Mouse (Mus musculus) ES-E14 (cell line): Measurements from ENCODE around the gene Col4a1. TPM values are rescaled to one million over a fixed set of nuclear protein-coding genes. Genes with fewer than 3 reads are reported as not detected.

Experiments used
- DNase-seq: peaks from one replicate; pipeline ENCODE4 v3.0.0-alpha.2; 2013; ENCODE audit warnings: low read depth, low spot score
- H3K27ac ChIP-seq: 2 replicates; pipeline ENCODE4 v1.5.1; 2012; ENCODE audit warnings: low read depth, mild to moderate bottlenecking, low read length, moderate library complexity, mixed read lengths; ENCODE audit not compliant: poor library complexity, insufficient read depth, severe bottlenecking
- H3K36me3 ChIP-seq: 2 replicates; pipeline ENCODE4 v1.6.1; 2012; ENCODE audit warnings: mild to moderate bottlenecking, low read length, moderate library complexity, mixed read lengths; ENCODE audit not compliant: control insufficient read depth, poor library complexity, insufficient read depth, severe bottlenecking
- H3K4me1 ChIP-seq, 2 experiments: fragments of 150-350 bp in 1 of 2; sonication (generic) in 1 of 2; 2 replicates each; pipeline ENCODE4 v1.6.1; 2012; ENCODE audit warnings: low read length in 2 of 2, mild to moderate bottlenecking in 1 of 2, mixed read lengths in 1 of 2; ENCODE audit not compliant: control insufficient read depth in 2 of 2, insufficient read depth in 2 of 2, poor library complexity in 1 of 2
- H3K4me3 ChIP-seq, 2 experiments: fragments of 150-350 bp in 1 of 2; sonication (generic) in 1 of 2; 2 replicates each; pipeline ENCODE4 v1.5.1; 2012; ENCODE audit warnings: low read length in 2 of 2, low read depth in 1 of 2, mild to moderate bottlenecking in 1 of 2, mixed read lengths in 1 of 2; ENCODE audit not compliant: insufficient read depth in 1 of 2, poor library complexity in 1 of 2, severe bottlenecking in 1 of 2
- H3K9ac ChIP-seq: 2 replicates; pipeline ENCODE4 v1.6.1; 2012; ENCODE audit warnings: low read depth, mild to moderate bottlenecking, low read length, mixed read lengths; ENCODE audit not compliant: poor library complexity, insufficient read depth, severe bottlenecking
- H3K9me3 ChIP-seq: fragments of 150-350 bp; sonication (generic); 2 replicates; pipeline ENCODE4 v1.6.1; 2012; ENCODE audit warnings: low read depth, mild to moderate bottlenecking, low read length; ENCODE audit not compliant: control insufficient read depth, insufficient read depth
- CHD2 ChIP-seq: IDR thresholded peaks from 2 replicates; pipeline ENCODE4 v1.6.1; 2014; ENCODE audit warnings: mild to moderate bottlenecking, low read depth, low read length, inconsistent platforms
- HCFC1 ChIP-seq: IDR thresholded peaks from 2 replicates; pipeline ENCODE4 v1.6.1; 2012; ENCODE audit warnings: low read length, inconsistent platforms, borderline replicate concordance; ENCODE audit not compliant: insufficient read depth
- MAFK ChIP-seq: IDR thresholded peaks from 2 replicates; pipeline ENCODE4 v1.6.1; 2014; ENCODE audit warnings: mild to moderate bottlenecking, low read depth, low read length, inconsistent platforms; ENCODE audit not compliant: insufficient read depth
- ZC3H11A ChIP-seq: IDR thresholded peaks from 2 replicates; pipeline ENCODE4 v1.6.1; 2012; ENCODE audit warnings: low read depth, mild to moderate bottlenecking, inconsistent platforms, low read length, borderline replicate concordance
- ZNF384 ChIP-seq: IDR thresholded peaks from 2 replicates; pipeline ENCODE4 v1.6.1; 2012; ENCODE audit warnings: low read depth, low read length, inconsistent platforms
- in situ Hi-C, 2 experiments: fragments of 600-800 bp; cut with MboI; formaldehyde crosslinking; loops; one replicate each; pipeline ENCODE4 v1.15.1; 2025; ENCODE audit warnings: low sequenced_read_pairs in 2 of 2, inconsistent platforms in 1 of 2; ENCODE audit not compliant: unreplicated experiment in 2 of 2
- total RNA-seq: library from RNA; depleted of rRNA; stranded (reverse); fragments of 300-350 nt; gene quantifications from 2 replicates; pipeline ENCODE4 v1.2.3, GENCODE M21; 2012; rRNA removed

Col4a1 gene
- total RNA-seq, 1 experiment, result 198 TPM

- Histone ChIP-seq H3K36me3 (no peaks in the 10 kb centered on the region), H3K27ac (no peak overlapping the region), H3K9ac (no peak overlapping the region), H3K4me1 (no peaks in the 10 kb centered on the region), H3K9me3 (no peaks in the 10 kb centered on the region), H3K4me3 (no peak overlapping the region)
- no peak for DNase-seq
- TF ChIP-seq CHD2, result no peak
- no peak for TF ChIP-seq MAFK
- TF ChIP-seq ZC3H11A, result no peak
- TF ChIP-seq HCFC1, result no peak
- no peak for TF ChIP-seq ZNF384
- in situ Hi-C loops, result no loop called here
Measured at GRCm38 (mm10) chr8:11148797-11149196, 163.8 kb downstream of the Col4a1 start.

Other genes starting within 250 kb of the Col4a1 start
- gene Col4a2, start within 50 bp of the Col4a1 start, total RNA-seq, result 40.7 and 102 TPM in 2 replicates
- gene Rab20, start 165.9 kb upstream of the Col4a1 start, total RNA-seq, result 0.74 and 2.2 TPM in 2 replicates
- 42.7 and 55.2 TPM in 2 replicates for gene Naxd, start 184.7 kb upstream of the Col4a1 start, total RNA-seq
- gene Cars2, start 238.0 kb upstream of the Col4a1 start, total RNA-seq, result 34.6 and 50.5 TPM in 2 replicates
- gene Ing1, start 242.7 kb upstream of the Col4a1 start, total RNA-seq, result 34.7 and 37.9 TPM in 2 replicates